Mouse (Mus musculus): ENCODE data around the gene Ttll8.

DNA sequence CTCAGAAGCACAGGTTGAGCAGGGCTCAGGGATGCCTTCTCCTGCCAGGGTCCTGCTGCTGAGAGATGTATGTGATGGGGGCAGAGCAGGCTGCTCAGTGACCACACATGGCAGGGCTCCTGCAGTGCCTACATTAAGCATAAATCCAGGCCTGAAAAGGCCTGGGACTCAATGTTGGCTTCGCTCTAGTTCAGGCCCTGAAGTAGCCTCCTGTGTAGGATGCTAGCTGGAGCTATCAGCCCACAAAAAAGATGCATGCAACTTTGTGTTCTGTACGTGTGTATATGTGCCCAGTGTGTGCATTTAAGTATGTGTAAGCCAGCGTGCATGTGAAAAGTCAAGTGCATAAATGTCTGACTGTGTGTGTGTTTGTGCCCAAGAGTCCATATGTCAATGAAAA, 80.2 kb downstream of the Ttll8 start:
- TF ChIP-seq CTCF (IDR thresholded peaks at IDR 0.05; ENCODE audit: borderline replicate concordance, insufficient read depth, low read length), result no peak
- no peak for TF ChIP-seq POLR2A (IDR thresholded peaks at IDR 0.05; ENCODE audit: low read depth, low read length)
